Mouse (Mus musculus) testis, adult 2 months (tissue): ENCODE results near the gene Dusp27.

Experiments used
- CTCF ChIP-seq: fragments of 200-500 bp; IDR thresholded peaks from 2 replicates; pipeline ENCODE4 v1.5.1; 2012; ENCODE audit warnings: low read depth, mild to moderate bottlenecking, inconsistent platforms, low read length, moderate library complexity; ENCODE audit not compliant: control insufficient read depth, insufficient read depth, insufficient replicate concordance
- POLR2A ChIP-seq: fragments of 200-500 bp; IDR thresholded peaks from 2 replicates; pipeline ENCODE4 v1.6.1; 2012; ENCODE audit warnings: low read depth, mild to moderate bottlenecking, inconsistent platforms, low read length, moderate library complexity; ENCODE audit not compliant: control insufficient read depth

DNA sequence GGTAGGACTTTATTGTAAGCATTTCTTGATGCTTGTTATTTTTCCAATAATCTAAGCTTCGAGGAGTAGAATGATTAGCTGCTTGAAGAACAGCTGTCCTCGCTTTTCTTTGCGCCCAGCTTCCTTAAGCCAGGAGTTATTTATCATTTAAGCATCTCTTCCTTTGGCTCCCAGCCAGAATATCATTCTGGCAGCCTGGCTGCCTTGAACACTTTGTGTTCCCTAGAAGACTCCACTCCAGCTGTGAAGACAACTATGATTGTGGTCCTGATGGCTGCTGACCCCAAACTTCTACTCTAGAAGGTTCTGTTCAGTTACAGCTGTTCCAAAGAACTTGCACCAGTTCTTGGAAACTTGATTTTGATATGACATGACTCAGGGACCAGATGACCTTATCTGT, 66.2 kb downstream of the Dusp27 start:
- no peak for TF ChIP-seq POLR2A
- TF ChIP-seq CTCF: no peak
